Mouse (Mus musculus): ENCODE measurements at regions not wholly inside any gene's neighbourhood (a gene's known extent, or its start where the extent isn't known, plus 50 kb on each side); places are given as distances from the start of the nearest gene placed in this dataset.

- DNase-seq: peak; percentile 17
- Histone ChIP-seq H3K9me3 (ENCODE audit: low read length) (no peaks in the 10 kb centered on the region), H3K36me3 (replicated peaks; ENCODE audit: insufficient read depth, low read length) (no peaks in the 10 kb centered on the region), H3K4me2 (ENCODE audit: low read depth, low read length) (no peak overlapping the region), H3K27me3 (ENCODE audit: insufficient read depth, low read length) (no peaks in the 10 kb centered on the region), H3K27ac (ENCODE audit: low read depth) (no peak overlapping the region), H3K4me1 (ENCODE audit: insufficient read depth) (no peaks in the 10 kb centered on the region), H3K4me3 (ENCODE audit: low read depth, low read length) (no peak overlapping the region), H3K9ac (replicated peaks) (no peak overlapping the region)
- 34% methylated on average over 11 of the region's 11 CpGs for WGBS (ENCODE audit: insufficient replicate concordance)
- ATAC-seq: no peak
- TF ChIP-seq CTCF (IDR thresholded peaks at IDR 0.05; ENCODE audit: low read depth) (peak; percentile 18; the same call in 1 of the 2 replicates), EP300 (IDR thresholded peaks at IDR 0.05; ENCODE audit: low read depth) (no peak)
Observed at GRCm38 (mm10) chr1:13839619-13840308, 2253.4 kb downstream of the 4930444P10Rik start.

- TF ChIP-seq CTCF (IDR thresholded peaks at IDR 0.05; ENCODE audit: low read depth) (no peak), EP300 (IDR thresholded peaks at IDR 0.05; ENCODE audit: low read depth) (no peak)
- H3K4me3 ChIP-seq (ENCODE audit: low read depth, low read length): no peak overlapping the region
- H3K4me2 ChIP-seq (ENCODE audit: low read depth, low read length): no peak overlapping the region
- H3K9ac ChIP-seq (replicated peaks): no peak overlapping the region
- DNase-seq: no peak
- no peak overlapping the region for H3K27ac ChIP-seq (ENCODE audit: low read depth)
- H3K36me3 ChIP-seq (replicated peaks; ENCODE audit: insufficient read depth, low read length): no peaks in the 10 kb centered on the region
- WGBS (ENCODE audit: insufficient replicate concordance): 77% methylated on average over 12 of the region's 12 CpGs
- no peak for ATAC-seq
- no peaks in the 10 kb centered on the region for H3K4me1 ChIP-seq (ENCODE audit: insufficient read depth)
- no peaks in the 10 kb centered on the region for H3K9me3 ChIP-seq (ENCODE audit: low read length)
- H3K27me3 ChIP-seq (ENCODE audit: insufficient read depth, low read length): no peaks in the 10 kb centered on the region
Observed at GRCm38 (mm10) chr1:13834860-13835840, 2258.0 kb downstream of the 4930444P10Rik start.

DNA sequence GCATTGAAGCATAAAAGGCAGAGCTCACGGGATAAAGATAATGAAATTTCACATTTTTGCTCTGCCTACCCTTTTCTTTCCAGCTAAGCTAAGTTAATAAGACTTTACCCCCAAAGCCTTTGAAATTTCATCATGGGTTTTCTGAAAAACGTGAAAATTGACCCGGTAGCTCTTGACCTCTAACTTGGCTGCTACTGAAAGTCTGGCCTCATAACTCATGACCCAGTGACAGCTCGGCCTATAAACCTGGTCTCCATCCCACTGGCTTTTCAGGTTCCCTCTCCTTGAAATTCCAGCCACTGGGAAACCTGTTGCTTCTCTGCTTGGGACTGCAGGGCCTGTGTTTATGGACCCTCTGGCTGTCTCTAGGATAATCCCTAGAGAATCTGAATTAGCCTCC lies 2285.3 kb downstream of the 4930444P10Rik start:
- TF ChIP-seq CTCF (IDR thresholded peaks at IDR 0.05; ENCODE audit: low read depth) (no peak), EP300 (IDR thresholded peaks at IDR 0.05; ENCODE audit: low read depth) (no peak)
- DNase-seq (no peak), ATAC-seq (no peak)
- no peak overlapping the region for H3K4me2 ChIP-seq (ENCODE audit: low read depth, low read length)
- H3K9me3 ChIP-seq (ENCODE audit: low read length): no peaks in the 10 kb centered on the region
- H3K9ac ChIP-seq (replicated peaks): no peak overlapping the region
- 64% methylated on average over 4 of the region's 4 CpGs for WGBS (ENCODE audit: insufficient replicate concordance)
- no peaks in the 10 kb centered on the region for H3K27me3 ChIP-seq (ENCODE audit: insufficient read depth, low read length)
- H3K36me3 ChIP-seq (replicated peaks; ENCODE audit: insufficient read depth, low read length): no peaks in the 10 kb centered on the region
- no peaks in the 10 kb centered on the region for H3K4me1 ChIP-seq (ENCODE audit: insufficient read depth)
- no peak overlapping the region for H3K4me3 ChIP-seq (ENCODE audit: low read depth, low read length)
- H3K27ac ChIP-seq (ENCODE audit: low read depth): no peak overlapping the region

DNA sequence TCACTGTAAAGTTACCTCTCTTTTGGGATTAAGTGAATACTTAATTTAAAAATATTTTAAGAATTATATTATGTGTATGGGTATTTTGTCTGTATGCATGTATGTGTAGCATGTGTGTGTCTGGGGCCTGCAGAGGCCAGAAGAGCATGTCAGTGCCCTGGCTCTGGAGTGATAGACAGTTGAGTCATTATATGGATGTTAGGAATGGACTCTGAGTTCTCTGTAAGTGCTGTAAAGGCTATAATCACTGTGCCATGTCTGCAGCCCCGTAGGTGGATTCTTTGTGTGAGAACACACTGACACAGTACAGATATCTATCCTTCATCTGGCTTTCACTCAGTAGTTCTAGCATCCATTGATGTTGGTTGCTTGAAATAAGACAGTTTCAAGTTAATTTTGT lies 2292.7 kb downstream of the 4930444P10Rik start:
- Histone ChIP-seq H3K36me3 (replicated peaks; ENCODE audit: insufficient read depth, low read length) (no peaks in the 10 kb centered on the region), H3K27ac (ENCODE audit: low read depth) (no peak overlapping the region), H3K27me3 (ENCODE audit: insufficient read depth, low read length) (no peaks in the 10 kb centered on the region), H3K9ac (replicated peaks) (no peak overlapping the region), H3K4me1 (ENCODE audit: insufficient read depth) (no peaks in the 10 kb centered on the region), H3K9me3 (ENCODE audit: low read length) (no peaks in the 10 kb centered on the region), H3K4me2 (ENCODE audit: low read depth, low read length) (no peak overlapping the region), H3K4me3 (ENCODE audit: low read depth, low read length) (no peak overlapping the region)
- no peak for DNase-seq
- 78% methylated on average over 1 of the region's 1 CpGs for WGBS (ENCODE audit: insufficient replicate concordance)
- no peak for ATAC-seq
- TF ChIP-seq EP300 (IDR thresholded peaks at IDR 0.05; ENCODE audit: low read depth): no peak
- TF ChIP-seq CTCF (IDR thresholded peaks at IDR 0.05; ENCODE audit: low read depth): no peak

DNA sequence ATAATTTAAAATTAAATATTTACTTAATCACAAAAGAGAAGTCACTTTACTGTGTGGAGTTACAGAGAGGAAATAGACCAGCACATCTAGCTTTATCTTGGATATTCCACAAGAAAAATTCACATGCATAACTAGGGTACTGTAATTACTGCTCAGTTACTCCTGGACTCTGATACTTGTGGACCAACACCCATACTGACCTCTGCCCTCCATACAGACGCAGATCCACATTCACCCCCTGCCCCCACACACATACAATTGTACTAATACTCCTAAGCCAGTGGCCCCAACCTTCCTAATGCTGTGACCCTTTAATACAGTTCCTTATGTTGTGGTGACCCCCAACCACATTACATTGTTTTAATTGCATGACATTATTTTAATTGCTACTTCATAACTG lies 2294.3 kb downstream of the 4930444P10Rik start:
- Histone ChIP-seq H3K27me3 (ENCODE audit: insufficient read depth, low read length) (no peaks in the 10 kb centered on the region), H3K36me3 (replicated peaks; ENCODE audit: insufficient read depth, low read length) (no peaks in the 10 kb centered on the region), H3K27ac (ENCODE audit: low read depth) (no peak overlapping the region), H3K4me3 (ENCODE audit: low read depth, low read length) (no peak overlapping the region), H3K4me1 (ENCODE audit: insufficient read depth) (no peaks in the 10 kb centered on the region), H3K9ac (replicated peaks) (no peak overlapping the region), H3K4me2 (ENCODE audit: low read depth, low read length) (no peak overlapping the region), H3K9me3 (ENCODE audit: low read length) (no peaks in the 10 kb centered on the region)
- no peak for DNase-seq
- ATAC-seq: no peak
- whole genome bisulfite sequencing (ENCODE audit: insufficient replicate concordance): 50% methylated on average over 1 of the region's 1 CpGs
- TF ChIP-seq EP300 (IDR thresholded peaks at IDR 0.05; ENCODE audit: low read depth): no peak
- TF ChIP-seq CTCF (IDR thresholded peaks at IDR 0.05; ENCODE audit: low read depth): no peak

GRCm38 (mm10) chr1:13795196-13795595 lies 2297.9 kb downstream of the 4930444P10Rik start:
- Histone ChIP-seq H3K9ac (replicated peaks) (no peak overlapping the region), H3K9me3 (ENCODE audit: low read length) (0 out of 2 replicates have a peak, but pooled peaks cover 4% of the 10 kb centered on the region)
- DNase-seq: no peak

More at GRCm38 (mm10) chr1:13795196-13795595, 2297.9 kb downstream of the 4930444P10Rik start:
- Histone ChIP-seq H3K4me3 (ENCODE audit: low read depth, low read length) (no peak overlapping the region), H3K4me1 (ENCODE audit: insufficient read depth) (no peaks in the 10 kb centered on the region), H3K27me3 (ENCODE audit: insufficient read depth, low read length) (no peaks in the 10 kb centered on the region), H3K27ac (ENCODE audit: low read depth) (no peak overlapping the region), H3K4me2 (ENCODE audit: low read depth, low read length) (no peak overlapping the region), H3K36me3 (replicated peaks; ENCODE audit: insufficient read depth, low read length) (no peaks in the 10 kb centered on the region)
- ATAC-seq: no peak
- TF ChIP-seq CTCF (IDR thresholded peaks at IDR 0.05; ENCODE audit: low read depth) (no peak), EP300 (IDR thresholded peaks at IDR 0.05; ENCODE audit: low read depth) (no peak)
